Mouse (Mus musculus) spleen, postnatal 14 days (tissue): ENCODE data around the gene Ass1.
"Not testable (repeated sequence)": the region's sequence is repeated elsewhere in the genome, so short reads cannot be mapped to it uniquely, and the experiment has no call there.

Experiments used
- DNase-seq, 2 experiments: peaks; one replicate each; pipeline ENCODE4 v3.0.0; 2021 to 2022; ENCODE audit warnings: low spot score in 2 of 2

The Ass1 gene

GRCm38 (mm10) chr2:31537054-31537453 lies 67.0 kb downstream of the Ass1 start:
- no peak for DNase-seq

GRCm38 (mm10) chr2:31538745-31539144 lies 68.7 kb downstream of the Ass1 start:
- no peak for DNase-seq

GRCm38 (mm10) chr2:31541581-31541980 lies 71.6 kb downstream of the Ass1 start:
- no peak for DNase-seq

GRCm38 (mm10) chr2:31547726-31548125 lies 77.7 kb downstream of the Ass1 start:
- DNase-seq: no peak

- no peak for DNase-seq
Observed at GRCm38 (mm10) chr2:31550503-31550902, 80.5 kb downstream of the Ass1 start.

GRCm38 (mm10) chr2:31551351-31551750 lies 81.3 kb downstream of the Ass1 start:
- DNase-seq: not testable (repeated sequence)

GRCm38 (mm10) chr2:31551971-31552370 lies 82.0 kb downstream of the Ass1 start:
- DNase-seq: no peak

- no peak for DNase-seq
Observed at GRCm38 (mm10) chr2:31554619-31555018, 84.6 kb downstream of the Ass1 start.
